Mouse (Mus musculus): ENCODE measurements at regions not wholly inside any gene's neighbourhood (a gene's known extent, or its start where the extent isn't known, plus 50 kb on each side); places are given as distances from the start of the nearest gene placed in this dataset.
A peak's percentile ranks its signal among the peaks of the same experiment; 100 is the strongest.

GRCm38 (mm10) chr3:146337429-146337828 lies 67.0 kb upstream of the Ssx2ip start:
- no peak for DNase-seq

- no peak for DNase-seq
Measured at GRCm38 (mm10) chr3:146337861-146338281, 66.6 kb upstream of the Ssx2ip start.

- no peak for DNase-seq
Measured at GRCm38 (mm10) chr3:146338445-146338844, 66.0 kb upstream of the Ssx2ip start.

GRCm38 (mm10) chr3:146340316-146341055 lies 64.0 kb upstream of the Ssx2ip start:
- no peak for DNase-seq

- DNase-seq: no peak
Measured at GRCm38 (mm10) chr3:146341652-146342340, 62.6 kb upstream of the Ssx2ip start.

- no peak for DNase-seq
Measured at GRCm38 (mm10) chr3:146342727-146343126, 61.7 kb upstream of the Ssx2ip start.

- DNase-seq: peak; percentile 73
Measured at GRCm38 (mm10) chr3:146343649-146344401, 60.6 kb upstream of the Ssx2ip start.

- DNase-seq: no peak
Measured at GRCm38 (mm10) chr3:146344402-146345025, 59.9 kb upstream of the Ssx2ip start.

GRCm38 (mm10) chr3:146345308-146345780 lies 59.1 kb upstream of the Ssx2ip start:
- peak; percentile 64 for DNase-seq

GRCm38 (mm10) chr3:146345946-146346345 lies 58.5 kb upstream of the Ssx2ip start:
- no peak for DNase-seq

GRCm38 (mm10) chr3:146347311-146347710 lies 57.1 kb upstream of the Ssx2ip start:
- no peak for DNase-seq

GRCm38 (mm10) chr3:146348921-146349320 lies 55.5 kb upstream of the Ssx2ip start:
- DNase-seq: no peak

- DNase-seq: no peak
Measured at GRCm38 (mm10) chr3:146349393-146349792, 55.0 kb upstream of the Ssx2ip start.

GRCm38 (mm10) chr3:146350126-146350525 lies 54.3 kb upstream of the Ssx2ip start:
- DNase-seq: no peak

- DNase-seq: no peak
Measured at GRCm38 (mm10) chr3:146351468-146351867, 53.0 kb upstream of the Ssx2ip start.

GRCm38 (mm10) chr3:146352187-146352586 lies 52.3 kb upstream of the Ssx2ip start:
- no peak for DNase-seq

- no peak for DNase-seq
Measured at GRCm38 (mm10) chr3:146353961-146354360, 50.5 kb upstream of the Ssx2ip start.

All from kidney, postnatal 14 days (tissue).